Mouse (Mus musculus): Measurements from ENCODE around the gene Cyp4f37. TPM values are rescaled to one million over a fixed set of nuclear protein-coding genes. Genes with fewer than 3 reads are reported as not detected.
"Not testable (repeated sequence)": the region's sequence is repeated elsewhere in the genome, so short reads cannot be mapped to it uniquely, and the experiment has no call there.

The Cyp4f37 gene
- not detected in 2 replicates for polyA plus RNA-seq (2016; fragmentation: Nextera tagmentation; extraction: Ambion mirVana)

- not testable (repeated sequence) for H3K9ac ChIP-seq; H3K27me3 ChIP-seq (replicated peaks); H3K27ac ChIP-seq (ENCODE audit: poor library complexity, severe bottlenecking); H3K4me1 ChIP-seq (replicated peaks); H3K4me3 ChIP-seq; ATAC-seq (ENCODE audit: insufficient number of reproducible peaks, low FRiP score); H3K4me2 ChIP-seq; H3K36me3 ChIP-seq
- WGBS: 61% methylated on average over 4 of the region's 4 CpGs
- H3K9me3 ChIP-seq (replicated peaks): peaks cover 15% of the 10 kb centered on the region
Observed at GRCm38 (mm10) chr17:32621018-32621417, at the start of gene Cyp4f37. Cyp4f37 (plus strand) TSS chr17:32621309.

GRCm38 (mm10) chr17:32573286-32573685 is 47.8 kb upstream of the Cyp4f37 start:
- not testable (repeated sequence) for H3K4me3 ChIP-seq; H3K4me1 ChIP-seq (replicated peaks); H3K27me3 ChIP-seq (replicated peaks); ATAC-seq (ENCODE audit: insufficient number of reproducible peaks, low FRiP score); H3K27ac ChIP-seq (ENCODE audit: poor library complexity, severe bottlenecking); H3K9ac ChIP-seq; H3K4me2 ChIP-seq; H3K9me3 ChIP-seq (replicated peaks); H3K36me3 ChIP-seq
- 68% methylated on average over 2 of the region's 2 CpGs for WGBS

GRCm38 (mm10) chr17:32577496-32578186 is 43.5 kb upstream of the Cyp4f37 start:
- H3K27me3 ChIP-seq (replicated peaks): no peaks in the 10 kb centered on the region
- H3K4me3 ChIP-seq: no peak overlapping the region
- WGBS: 56% methylated on average over 7 of the region's 7 CpGs
- H3K27ac ChIP-seq (ENCODE audit: poor library complexity, severe bottlenecking): no peak overlapping the region
- no peak for ATAC-seq (ENCODE audit: insufficient number of reproducible peaks, low FRiP score)
- no peaks in the 10 kb centered on the region for H3K36me3 ChIP-seq
- H3K9ac ChIP-seq: no peak overlapping the region
- H3K4me2 ChIP-seq: no peak overlapping the region
- no peaks in the 10 kb centered on the region for H3K4me1 ChIP-seq (replicated peaks)
- H3K9me3 ChIP-seq (replicated peaks): peaks cover 4% of the 10 kb centered on the region; the same call in 1 of the 2 replicates

- Histone ChIP-seq H3K4me2 (no peak overlapping the region), H3K36me3 (no peaks in the 10 kb centered on the region), H3K9ac (no peak overlapping the region), H3K4me1 (replicated peaks) (no peaks in the 10 kb centered on the region), H3K9me3 (replicated peaks) (peaks cover 24% of the 10 kb centered on the region), H3K27ac (ENCODE audit: poor library complexity, severe bottlenecking) (no peak overlapping the region), H3K27me3 (replicated peaks) (no peaks in the 10 kb centered on the region), H3K4me3 (no peak overlapping the region)
- ATAC-seq (ENCODE audit: insufficient number of reproducible peaks, low FRiP score): no peak
- WGBS: 84% methylated on average over 18 of the region's 18 CpGs
Observed at GRCm38 (mm10) chr17:32596494-32596893, 24.6 kb upstream of the Cyp4f37 start.

- ATAC-seq (ENCODE audit: insufficient number of reproducible peaks, low FRiP score): no peak
- Histone ChIP-seq H3K36me3 (no peaks in the 10 kb centered on the region), H3K27me3 (replicated peaks) (no peaks in the 10 kb centered on the region), H3K4me1 (replicated peaks) (no peaks in the 10 kb centered on the region), H3K27ac (ENCODE audit: poor library complexity, severe bottlenecking) (no peak overlapping the region), H3K9ac (no peak overlapping the region), H3K4me3 (no peak overlapping the region), H3K9me3 (replicated peaks) (0 out of 2 replicates have a peak, but pooled peaks cover 2% of the 10 kb centered on the region), H3K4me2 (no peak overlapping the region)
- 62% methylated on average over 1 of the region's 1 CpGs for WGBS
Observed at GRCm38 (mm10) chr17:32608055-32608454, 13.1 kb upstream of the Cyp4f37 start.

- not testable (repeated sequence) for H3K4me2 ChIP-seq; H3K27me3 ChIP-seq (replicated peaks); H3K9me3 ChIP-seq (replicated peaks); H3K36me3 ChIP-seq; ATAC-seq (ENCODE audit: insufficient number of reproducible peaks, low FRiP score); H3K9ac ChIP-seq; H3K27ac ChIP-seq (ENCODE audit: poor library complexity, severe bottlenecking); H3K4me1 ChIP-seq (replicated peaks); H3K4me3 ChIP-seq
- WGBS: 71% methylated on average over 3 of the region's 3 CpGs
Observed at GRCm38 (mm10) chr17:32610231-32610630, 10.9 kb upstream of the Cyp4f37 start.

- WGBS: 79% methylated on average over 3 of the region's 3 CpGs
- 0 out of 2 replicates have a peak, but pooled peaks cover 2% of the 10 kb centered on the region for H3K9me3 ChIP-seq (replicated peaks)
- no peak for ATAC-seq (ENCODE audit: insufficient number of reproducible peaks, low FRiP score)
Observed at GRCm38 (mm10) chr17:32610896-32611295, 10.2 kb upstream of the Cyp4f37 start.

GRCm38 (mm10) chr17:32612417-32612816 is 8.7 kb upstream of the Cyp4f37 start:
- Histone ChIP-seq H3K4me2 (no peak overlapping the region), H3K27ac (ENCODE audit: poor library complexity, severe bottlenecking) (no peak overlapping the region), H3K9me3 (replicated peaks) (0 out of 2 replicates have a peak, but pooled peaks cover 2% of the 10 kb centered on the region), H3K36me3 (no peaks in the 10 kb centered on the region), H3K27me3 (replicated peaks) (no peaks in the 10 kb centered on the region), H3K4me1 (replicated peaks) (no peaks in the 10 kb centered on the region), H3K9ac (no peak overlapping the region), H3K4me3 (no peak overlapping the region)
- 71% methylated on average over 3 of the region's 3 CpGs for WGBS
- ATAC-seq (ENCODE audit: insufficient number of reproducible peaks, low FRiP score): no peak

More at GRCm38 (mm10) chr17:32610896-32611295, 10.2 kb upstream of the Cyp4f37 start:
- Histone ChIP-seq H3K4me3 (no peak overlapping the region), H3K27me3 (replicated peaks) (no peaks in the 10 kb centered on the region), H3K9ac (no peak overlapping the region), H3K4me2 (no peak overlapping the region), H3K27ac (ENCODE audit: poor library complexity, severe bottlenecking) (no peak overlapping the region), H3K4me1 (replicated peaks) (no peaks in the 10 kb centered on the region), H3K36me3 (no peaks in the 10 kb centered on the region)

- no peak overlapping the region for H3K9ac ChIP-seq
- 66% methylated on average over 1 of the region's 1 CpGs for WGBS
Observed at GRCm38 (mm10) chr17:32617252-32617651, 3.9 kb upstream of the Cyp4f37 start.

GRCm38 (mm10) chr17:32629726-32630125 is 8.6 kb downstream of the Cyp4f37 start:
- H3K9me3 ChIP-seq (replicated peaks); ATAC-seq (ENCODE audit: insufficient number of reproducible peaks, low FRiP score); H3K4me3 ChIP-seq; H3K36me3 ChIP-seq; H3K4me1 ChIP-seq (replicated peaks); H3K27ac ChIP-seq (ENCODE audit: poor library complexity, severe bottlenecking); H3K4me2 ChIP-seq; H3K9ac ChIP-seq; H3K27me3 ChIP-seq (replicated peaks): not testable (repeated sequence)
- WGBS: 74% methylated on average over 7 of the region's 7 CpGs

More at GRCm38 (mm10) chr17:32617252-32617651, 3.9 kb upstream of the Cyp4f37 start:
- no peak overlapping the region for H3K4me2 ChIP-seq
- H3K27me3 ChIP-seq (replicated peaks): no peaks in the 10 kb centered on the region
- H3K36me3 ChIP-seq: no peaks in the 10 kb centered on the region
- no peak for ATAC-seq (ENCODE audit: insufficient number of reproducible peaks, low FRiP score)
- H3K9me3 ChIP-seq (replicated peaks): peaks cover 15% of the 10 kb centered on the region
- no peaks in the 10 kb centered on the region for H3K4me1 ChIP-seq (replicated peaks)
- no peak overlapping the region for H3K4me3 ChIP-seq
- H3K27ac ChIP-seq (ENCODE audit: poor library complexity, severe bottlenecking): no peak overlapping the region

GRCm38 (mm10) chr17:32631936-32632335 is 10.8 kb downstream of the Cyp4f37 start:
- Histone ChIP-seq H3K9ac (no peak overlapping the region), H3K9me3 (replicated peaks) (no peaks in the 10 kb centered on the region), H3K4me1 (replicated peaks) (no peaks in the 10 kb centered on the region), H3K4me3 (no peak overlapping the region), H3K36me3 (no peaks in the 10 kb centered on the region), H3K27ac (ENCODE audit: poor library complexity, severe bottlenecking) (no peak overlapping the region), H3K4me2 (no peak overlapping the region), H3K27me3 (replicated peaks) (no peaks in the 10 kb centered on the region)
- 66% methylated on average over 3 of the region's 3 CpGs for WGBS
- no peak for ATAC-seq (ENCODE audit: insufficient number of reproducible peaks, low FRiP score)

All from heart, embryonic 12.5 days (tissue).